Mouse (Mus musculus): Measurements from ENCODE around the gene Capn8. TPM values are rescaled to one million over a fixed set of nuclear protein-coding genes. Genes with fewer than 3 reads are reported as not detected.

Gene Capn8
- polyA plus RNA-seq, 1 experiment from 2014 or later, result not detected

DNA sequence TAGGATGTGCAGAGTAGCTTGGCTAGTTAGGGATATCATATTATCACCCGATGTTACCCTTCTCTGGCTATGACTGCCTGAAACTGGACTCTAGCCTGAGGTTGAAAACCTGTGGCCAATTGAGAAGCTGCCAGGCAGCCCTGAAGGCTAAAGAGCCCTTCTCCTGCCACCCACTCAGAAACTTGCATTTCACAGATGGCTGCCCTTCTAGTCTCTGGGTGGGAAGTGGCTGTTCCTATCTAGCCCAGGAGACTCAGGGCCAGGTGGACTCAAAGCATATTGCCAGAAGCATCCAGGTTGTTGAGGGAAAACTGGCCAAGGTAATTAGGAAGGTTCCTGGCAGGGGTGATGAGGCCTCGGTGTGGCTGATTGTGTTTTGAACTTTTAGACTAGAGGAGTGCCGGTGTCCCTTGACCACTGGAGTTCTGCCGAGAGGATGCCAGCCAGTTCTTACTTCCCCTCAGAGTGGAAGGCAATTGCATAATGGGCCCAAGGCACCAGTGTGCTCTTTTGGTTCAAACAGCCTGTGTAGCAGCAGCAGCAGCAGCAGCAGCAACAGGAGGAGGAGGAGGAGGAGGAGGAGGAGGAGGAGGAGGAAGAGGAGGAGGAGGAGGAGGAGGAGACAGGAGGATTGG lies 45.0 kb downstream of the Capn8 start:
- Histone ChIP-seq H3K4me3 (ENCODE audit: low read depth, low read length) (no peak overlapping the region), H3K27ac (replicated peaks; ENCODE audit: low read depth, low read length) (no peak overlapping the region), H3K27me3 (ENCODE audit: control insufficient read depth, insufficient read depth, low read length) (no peaks in the 10 kb centered on the region), H3K9ac (replicated peaks; ENCODE audit: low read length) (no peak overlapping the region), H3K4me2 (ENCODE audit: low read depth, low read length) (no peak overlapping the region), H3K9me3 (replicated peaks; ENCODE audit: control insufficient read depth, low read length) (no peaks in the 10 kb centered on the region), H3K36me3 (replicated peaks; ENCODE audit: control insufficient read depth, insufficient read depth, low read depth, low read length) (no peaks in the 10 kb centered on the region), H3K4me1 (ENCODE audit: control insufficient read depth, insufficient read depth, low read length) (peaks cover 4% of the 10 kb centered on the region; the same call in 1 of the 2 replicates)
- no peak for DNase-seq (ENCODE audit: low spot score)
- ATAC-seq (replicated peaks; ENCODE audit: insufficient number of reproducible peaks, low FRiP score, low TSS enrichment, low read depth), result no peak
- 70% methylated on average over 4 of the region's 4 CpGs for WGBS

DNA sequence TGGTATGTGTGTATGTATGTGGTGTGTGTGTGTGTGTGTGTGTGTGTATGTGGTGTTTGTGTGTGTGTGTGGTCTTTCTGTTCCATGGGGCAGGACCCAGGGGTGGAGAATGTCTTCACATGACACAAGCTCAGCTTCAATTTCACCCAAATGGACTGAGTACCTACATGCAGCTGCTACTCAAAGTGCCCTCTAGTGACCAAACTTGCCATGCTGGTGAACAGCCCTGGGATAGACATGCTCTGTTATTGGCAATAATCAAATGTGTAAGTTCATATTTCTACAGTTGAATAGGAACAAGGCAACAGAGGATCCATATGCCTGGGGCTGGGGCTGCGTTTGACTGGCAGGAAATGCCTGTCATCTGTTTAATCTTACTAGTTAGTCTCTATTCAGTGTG lies 50.7 kb downstream of the Capn8 start:
- Histone ChIP-seq H3K36me3 (replicated peaks; ENCODE audit: control insufficient read depth, insufficient read depth, low read depth, low read length) (no peaks in the 10 kb centered on the region), H3K27ac (replicated peaks; ENCODE audit: low read depth, low read length) (no peak overlapping the region), H3K27me3 (ENCODE audit: control insufficient read depth, insufficient read depth, low read length) (no peaks in the 10 kb centered on the region), H3K4me3 (ENCODE audit: low read depth, low read length) (no peak overlapping the region), H3K4me1 (ENCODE audit: control insufficient read depth, insufficient read depth, low read length) (no peaks in the 10 kb centered on the region; the same call in 1 of the 2 replicates), H3K9me3 (replicated peaks; ENCODE audit: control insufficient read depth, low read length) (no peaks in the 10 kb centered on the region), H3K9ac (replicated peaks; ENCODE audit: low read length) (no peak overlapping the region), H3K4me2 (ENCODE audit: low read depth, low read length) (no peak overlapping the region)
- DNase-seq (ENCODE audit: low spot score), result no peak
- 38% methylated on average over 1 of the region's 1 CpGs for WGBS
- no peak for ATAC-seq (replicated peaks; ENCODE audit: insufficient number of reproducible peaks, low FRiP score, low TSS enrichment, low read depth)

- H3K4me2 ChIP-seq (ENCODE audit: low read depth, low read length), result no peak overlapping the region
- no peak overlapping the region for H3K4me3 ChIP-seq (ENCODE audit: low read depth, low read length)
- H3K27me3 ChIP-seq (ENCODE audit: control insufficient read depth, insufficient read depth, low read length), result no peaks in the 10 kb centered on the region
- ATAC-seq (replicated peaks; ENCODE audit: insufficient number of reproducible peaks, low FRiP score, low TSS enrichment, low read depth), result no peak; the same call in 1 of the 2 replicates
- H3K36me3 ChIP-seq (replicated peaks; ENCODE audit: control insufficient read depth, insufficient read depth, low read depth, low read length), result no peaks in the 10 kb centered on the region
- H3K27ac ChIP-seq (replicated peaks; ENCODE audit: low read depth, low read length), result no peak overlapping the region
- H3K9me3 ChIP-seq (replicated peaks; ENCODE audit: control insufficient read depth, low read length), result no peaks in the 10 kb centered on the region
- DNase-seq (ENCODE audit: low spot score), result peak; percentile 46
- H3K9ac ChIP-seq (replicated peaks; ENCODE audit: low read length), result no peak overlapping the region
- H3K4me1 ChIP-seq (ENCODE audit: control insufficient read depth, insufficient read depth, low read length), result no peaks in the 10 kb centered on the region; the same call in 1 of the 2 replicates
- 69% methylated on average over 16 of the region's 16 CpGs for WGBS
These were observed 53.6 kb downstream of the Capn8 start for GRCm38 (mm10) chr1:182618200-182618947.

GRCm38 (mm10) chr1:182620470-182620869 lies 55.7 kb downstream of the Capn8 start:
- Histone ChIP-seq H3K4me2 (ENCODE audit: low read depth, low read length) (no peak overlapping the region), H3K4me1 (ENCODE audit: control insufficient read depth, insufficient read depth, low read length) (no peaks in the 10 kb centered on the region; the same call in 1 of the 2 replicates), H3K27ac (replicated peaks; ENCODE audit: low read depth, low read length) (no peak overlapping the region), H3K9me3 (replicated peaks; ENCODE audit: control insufficient read depth, low read length) (no peaks in the 10 kb centered on the region), H3K9ac (replicated peaks; ENCODE audit: low read length) (no peak overlapping the region), H3K4me3 (ENCODE audit: low read depth, low read length) (no peak overlapping the region), H3K27me3 (ENCODE audit: control insufficient read depth, insufficient read depth, low read length) (no peaks in the 10 kb centered on the region), H3K36me3 (replicated peaks; ENCODE audit: control insufficient read depth, insufficient read depth, low read depth, low read length) (no peaks in the 10 kb centered on the region)
- ATAC-seq (replicated peaks; ENCODE audit: insufficient number of reproducible peaks, low FRiP score, low TSS enrichment, low read depth), result no peak
- no peak for DNase-seq (ENCODE audit: low spot score)
- 11% methylated on average over 4 of the region's 4 CpGs for WGBS

DNA sequence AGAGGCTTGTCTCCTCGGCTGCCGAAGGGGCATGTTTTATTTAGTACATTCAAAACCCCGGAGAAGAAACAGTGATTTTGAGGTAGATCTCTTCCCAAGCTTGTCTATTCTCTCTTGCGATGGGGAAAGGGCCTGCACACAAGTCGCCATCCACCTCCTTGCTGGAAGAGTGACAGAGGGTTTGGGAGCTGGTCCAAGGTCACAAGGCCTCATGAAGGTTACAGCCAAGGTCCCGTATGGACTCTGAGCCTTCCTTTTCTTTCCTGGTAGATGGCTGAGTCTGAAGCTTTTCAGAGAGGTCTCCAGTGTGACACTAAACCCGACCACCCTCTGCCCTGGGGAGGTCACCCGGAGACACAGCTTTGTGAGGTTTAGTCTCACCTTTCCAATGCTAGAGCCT lies 56.4 kb downstream of the Capn8 start:
- H3K27ac ChIP-seq (replicated peaks; ENCODE audit: low read depth, low read length), result no peak overlapping the region
- no peak overlapping the region for H3K9ac ChIP-seq (replicated peaks; ENCODE audit: low read length)
- no peaks in the 10 kb centered on the region for H3K9me3 ChIP-seq (replicated peaks; ENCODE audit: control insufficient read depth, low read length)
- ATAC-seq (replicated peaks; ENCODE audit: insufficient number of reproducible peaks, low FRiP score, low TSS enrichment, low read depth), result no peak
- DNase-seq (ENCODE audit: low spot score), result no peak
- H3K36me3 ChIP-seq (replicated peaks; ENCODE audit: control insufficient read depth, insufficient read depth, low read depth, low read length), result no peaks in the 10 kb centered on the region
- no peaks in the 10 kb centered on the region for H3K4me1 ChIP-seq (ENCODE audit: control insufficient read depth, insufficient read depth, low read length)
- H3K4me3 ChIP-seq (ENCODE audit: low read depth, low read length), result no peak overlapping the region
- no peaks in the 10 kb centered on the region for H3K27me3 ChIP-seq (ENCODE audit: control insufficient read depth, insufficient read depth, low read length)
- WGBS, result 80% methylated on average over 8 of the region's 8 CpGs
- H3K4me2 ChIP-seq (ENCODE audit: low read depth, low read length), result no peak overlapping the region

DNA sequence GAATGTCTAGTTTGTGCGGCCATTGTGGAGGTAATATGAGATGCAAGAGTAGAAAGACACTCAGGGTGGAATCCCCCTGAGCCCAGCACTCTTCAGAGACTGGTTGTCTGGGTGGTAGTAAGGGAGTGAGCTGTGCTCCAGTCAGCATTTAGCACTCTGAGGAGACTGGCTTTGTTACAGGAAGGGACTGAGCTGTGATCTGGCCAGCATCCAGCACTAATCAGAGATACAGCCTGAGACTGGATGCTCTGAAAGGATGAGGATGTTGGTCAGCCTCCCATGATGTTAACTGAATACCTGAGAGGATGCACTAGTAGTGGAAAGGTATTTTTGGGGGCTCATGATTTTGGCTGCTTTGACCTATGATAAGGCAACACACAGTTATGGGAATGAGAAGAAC lies 61.4 kb downstream of the Capn8 start:
- DNase-seq (ENCODE audit: low spot score), result no peak
- H3K9me3 ChIP-seq (replicated peaks; ENCODE audit: control insufficient read depth, low read length), result no peaks in the 10 kb centered on the region
- H3K36me3 ChIP-seq (replicated peaks; ENCODE audit: control insufficient read depth, insufficient read depth, low read depth, low read length), result no peaks in the 10 kb centered on the region
- no peaks in the 10 kb centered on the region for H3K4me1 ChIP-seq (ENCODE audit: control insufficient read depth, insufficient read depth, low read length)
- no peak overlapping the region for H3K27ac ChIP-seq (replicated peaks; ENCODE audit: low read depth, low read length)
- no peak overlapping the region for H3K4me3 ChIP-seq (ENCODE audit: low read depth, low read length)
- no peaks in the 10 kb centered on the region for H3K27me3 ChIP-seq (ENCODE audit: control insufficient read depth, insufficient read depth, low read length)
- ATAC-seq (replicated peaks; ENCODE audit: insufficient number of reproducible peaks, low FRiP score, low TSS enrichment, low read depth), result no peak
- no peak overlapping the region for H3K9ac ChIP-seq (replicated peaks; ENCODE audit: low read length)
- H3K4me2 ChIP-seq (ENCODE audit: low read depth, low read length), result no peak overlapping the region
- WGBS, result 62% methylated on average over 1 of the region's 1 CpGs

- Histone ChIP-seq H3K9ac (replicated peaks; ENCODE audit: low read length) (no peak overlapping the region), H3K4me3 (ENCODE audit: low read depth, low read length) (no peak overlapping the region), H3K4me2 (ENCODE audit: low read depth, low read length) (no peak overlapping the region), H3K27ac (replicated peaks; ENCODE audit: low read depth, low read length) (no peak overlapping the region), H3K9me3 (replicated peaks; ENCODE audit: control insufficient read depth, low read length) (no peaks in the 10 kb centered on the region), H3K36me3 (replicated peaks; ENCODE audit: control insufficient read depth, insufficient read depth, low read depth, low read length) (no peaks in the 10 kb centered on the region), H3K27me3 (ENCODE audit: control insufficient read depth, insufficient read depth, low read length) (no peaks in the 10 kb centered on the region), H3K4me1 (ENCODE audit: control insufficient read depth, insufficient read depth, low read length) (no peaks in the 10 kb centered on the region)
- ATAC-seq (replicated peaks; ENCODE audit: insufficient number of reproducible peaks, low FRiP score, low TSS enrichment, low read depth), result no peak
- DNase-seq (ENCODE audit: low spot score), result no peak
- 90% methylated on average over 4 of the region's 4 CpGs for WGBS
These were observed 64.4 kb downstream of the Capn8 start for GRCm38 (mm10) chr1:182629228-182629627.

GRCm38 (mm10) chr1:182633712-182634294 lies 69.0 kb downstream of the Capn8 start:
- H3K27me3 ChIP-seq (ENCODE audit: control insufficient read depth, insufficient read depth, low read length), result no peaks in the 10 kb centered on the region
- no peak overlapping the region for H3K4me3 ChIP-seq (ENCODE audit: low read depth, low read length)
- H3K9me3 ChIP-seq (replicated peaks; ENCODE audit: control insufficient read depth, low read length), result no peaks in the 10 kb centered on the region
- H3K9ac ChIP-seq (replicated peaks; ENCODE audit: low read length), result no peak overlapping the region
- WGBS, result 84% methylated on average over 12 of the region's 12 CpGs
- H3K4me2 ChIP-seq (ENCODE audit: low read depth, low read length), result no peak overlapping the region
- no peaks in the 10 kb centered on the region for H3K36me3 ChIP-seq (replicated peaks; ENCODE audit: control insufficient read depth, insufficient read depth, low read depth, low read length)
- no peaks in the 10 kb centered on the region for H3K4me1 ChIP-seq (ENCODE audit: control insufficient read depth, insufficient read depth, low read length)
- ATAC-seq (replicated peaks; ENCODE audit: insufficient number of reproducible peaks, low FRiP score, low TSS enrichment, low read depth) (no peak), DNase-seq (ENCODE audit: low spot score) (no peak)
- H3K27ac ChIP-seq (replicated peaks; ENCODE audit: low read depth, low read length), result no peak overlapping the region

Measured in embryonic facial prominence, embryonic 11.5 days (tissue).